Mouse (Mus musculus) lung, adult 2 months (tissue): ENCODE measurements around the gene Slc45a1. TPM values are rescaled to one million over a fixed set of nuclear protein-coding genes. Genes with fewer than 3 reads are reported as not detected.

ENCODE experiments used
- DNase-seq: peaks from one replicate; pipeline ENCODE4 v3.0.0; 2022
- H3K4me1 ChIP-seq: fragments of 200-500 bp; 2 replicates; pipeline ENCODE4 v1.6.1; 2011; ENCODE audit warnings: low read length; ENCODE audit not compliant: control insufficient read depth, insufficient read depth
- H3K4me3 ChIP-seq: fragments of 200-500 bp; replicated peaks from 2 replicates; pipeline ENCODE3; 2011; ENCODE audit warnings: low read depth, mild to moderate bottlenecking, control low read depth, low read length; ENCODE audit errors: extremely low read depth
- CTCF ChIP-seq: fragments of 200-500 bp; IDR thresholded peaks from 2 replicates; pipeline ENCODE4 v1.5.1; 2011; ENCODE audit warnings: mild to moderate bottlenecking, low read length, control low read depth; ENCODE audit not compliant: insufficient read depth
- POLR2A ChIP-seq: fragments of 200-500 bp; IDR thresholded peaks from 2 replicates; pipeline ENCODE4 v1.6.1; 2011; ENCODE audit warnings: low read depth, mild to moderate bottlenecking, control low read depth, low read length, borderline replicate concordance; ENCODE audit errors: extremely low read depth
- WGBS: fragments of 180-500 bp; shearing (Covaris S2); methylation state at CpG from one replicate; pipeline ENCODE4 v1.1.7; 2018; 5-methylcytosine and 5-hydroxymethylcytosine counted together
- polyA plus RNA-seq: library from polyadenylated mRNA; depleted of rRNA; stranded (reverse); fragments of >200 nt; gene quantifications from 2 replicates; pipeline ENCODE4 v1.2.3, GENCODE M21; 2012; rRNA removed

Gene Slc45a1
- polyA plus RNA-seq, 1 experiment: not detected

DNA sequence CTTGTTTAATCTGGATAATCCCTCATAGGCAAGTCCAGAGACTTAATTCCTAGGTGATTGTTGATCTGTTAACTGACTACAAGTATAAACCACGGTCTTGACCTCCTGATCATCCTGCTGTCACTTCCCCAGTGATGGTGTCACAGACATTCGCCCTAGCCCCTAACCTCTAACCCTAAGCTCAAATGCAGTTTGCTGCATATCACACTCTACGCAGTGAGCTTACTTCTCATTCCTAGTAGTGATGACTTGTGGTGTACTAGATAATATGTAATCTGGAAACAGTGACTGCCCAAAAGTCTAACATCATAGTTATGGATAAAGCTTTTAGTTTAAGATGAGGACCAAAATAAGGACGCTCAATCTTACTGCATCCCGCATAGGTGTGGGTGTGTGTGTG, 65.7 kb downstream of the Slc45a1 start:
- TF ChIP-seq POLR2A (no peak), CTCF (no peak)
- Histone ChIP-seq H3K4me1 (peaks cover 56% of the 10 kb centered on the region), H3K4me3 (no peak overlapping the region)
- 78% methylated on average over 5 of the region's 5 CpGs for WGBS
- no peak for DNase-seq

DNA sequence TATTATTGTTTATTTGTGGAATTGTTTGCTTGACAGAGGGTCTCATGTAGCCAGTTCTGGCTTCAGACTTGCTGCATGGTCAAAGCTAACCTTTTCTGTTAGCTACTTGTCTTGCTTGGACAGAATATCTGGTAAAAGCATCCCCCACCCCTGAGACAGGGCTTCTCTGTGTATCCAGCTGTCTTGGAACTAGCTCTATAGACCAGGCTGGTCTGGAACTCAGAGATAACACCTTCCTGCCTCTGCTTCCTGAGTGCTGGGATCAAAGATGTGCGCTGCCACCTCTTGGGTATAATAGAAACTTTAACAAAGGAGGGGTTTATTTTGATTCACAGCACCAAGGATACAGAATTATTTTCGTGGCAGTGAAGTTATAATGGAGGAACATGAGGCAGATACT, 66.2 kb downstream of the Slc45a1 start:
- WGBS: 55% methylated on average over 2 of the region's 2 CpGs
- no peak for TF ChIP-seq POLR2A
- no peak for TF ChIP-seq CTCF
- no peak overlapping the region for H3K4me3 ChIP-seq
- DNase-seq: no peak
- H3K4me1 ChIP-seq: peaks cover 54% of the 10 kb centered on the region

- 23% methylated on average over 3 of the region's 3 CpGs for WGBS
- TF ChIP-seq POLR2A (no peak), CTCF (no peak)
- peaks cover 49% of the 10 kb centered on the region for H3K4me1 ChIP-seq
- no peak for DNase-seq
- H3K4me3 ChIP-seq: no peak overlapping the region
These were observed 68.2 kb downstream of the Slc45a1 start for GRCm38 (mm10) chr4:150583777-150584135.

DNA sequence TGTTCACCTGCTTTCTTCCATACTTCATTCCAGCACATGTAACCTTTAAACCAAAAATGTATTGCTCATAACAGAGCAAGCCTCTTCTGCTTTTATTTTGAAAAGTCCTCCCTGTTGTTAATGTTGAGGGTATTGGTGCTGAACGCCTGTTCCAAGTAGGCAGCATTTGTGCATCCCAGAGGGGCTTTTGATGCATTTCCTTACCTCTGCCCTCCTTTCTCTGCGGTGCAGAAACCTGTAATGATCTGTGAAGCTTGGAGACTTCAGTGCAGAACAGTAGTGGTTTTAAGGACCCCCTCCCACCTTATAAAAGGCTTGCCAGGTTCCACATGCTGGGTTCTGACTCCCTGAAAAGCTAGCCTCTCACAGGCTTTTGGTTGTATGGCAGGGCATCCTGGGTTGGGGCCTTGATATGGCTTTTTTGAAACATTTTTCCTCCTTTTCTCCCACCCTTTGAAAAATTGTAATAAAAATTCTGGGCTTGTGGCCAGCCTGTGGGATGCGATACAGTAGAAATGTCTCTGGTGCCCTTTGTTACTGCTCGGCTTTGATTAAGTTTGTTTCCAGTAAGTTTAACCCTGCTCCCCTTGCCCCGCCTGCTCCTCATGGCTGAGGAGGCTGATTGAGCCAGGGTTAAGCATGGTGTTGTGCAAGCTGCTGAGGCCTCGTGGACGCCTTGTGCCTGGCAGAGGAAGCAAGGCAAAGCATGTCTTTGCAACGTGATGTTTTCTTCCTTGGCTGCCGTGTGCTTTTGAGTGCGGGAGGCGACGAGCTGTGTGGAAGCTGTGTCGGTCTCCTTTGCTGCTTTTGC, 68.8 kb downstream of the Slc45a1 start:
- Histone ChIP-seq H3K4me1 (peaks cover 48% of the 10 kb centered on the region), H3K4me3 (no peak overlapping the region)
- WGBS: 10% methylated on average over 13 of the region's 13 CpGs
- peak; percentile 24; the same call in 1 of the 2 replicates for TF ChIP-seq POLR2A
- TF ChIP-seq CTCF: no peak
- DNase-seq: peak; percentile 67

GRCm38 (mm10) chr4:150581931-150582723, 69.8 kb downstream of the Slc45a1 start:
- no peak for TF ChIP-seq POLR2A
- TF ChIP-seq CTCF: no peak
- peaks cover 43% of the 10 kb centered on the region for H3K4me1 ChIP-seq
- WGBS: 42% methylated on average over 10 of the region's 10 CpGs
- DNase-seq: no peak
- no peak overlapping the region for H3K4me3 ChIP-seq

Other genes with a start within 250 kb of the Slc45a1 start
- 53.7 and 85.0 TPM in 2 replicates for gene Errfi1, start 201.7 kb upstream of the Slc45a1 start, polyA plus RNA-seq